Mouse (Mus musculus) bone marrow, adult 2 months (tissue): ENCODE measurements around the gene Mybpc3. TPM values are rescaled to one million over a fixed set of nuclear protein-coding genes. Genes with fewer than 3 reads are reported as not detected.

Experiments used
- H3K27ac ChIP-seq: fragments of 200-500 bp; 2 replicates; pipeline ENCODE4 v1.5.1; 2012; ENCODE audit warnings: low read depth, mild to moderate bottlenecking, control low read depth, inconsistent platforms, low read length; ENCODE audit not compliant: control insufficient read depth, poor library complexity, insufficient read depth
- H3K4me1 ChIP-seq: fragments of 200-500 bp; 2 replicates; pipeline ENCODE4 v1.6.1; 2011; ENCODE audit warnings: low read length; ENCODE audit not compliant: control insufficient read depth, insufficient read depth
- H3K4me3 ChIP-seq: fragments of 200-500 bp; replicated peaks from 2 replicates; pipeline ENCODE3; 2011; ENCODE audit warnings: mild to moderate bottlenecking, low read depth, low read length, control low read depth; ENCODE audit not compliant: control insufficient read depth
- CTCF ChIP-seq: fragments of 200-500 bp; IDR thresholded peaks from 2 replicates; pipeline ENCODE4 v1.5.1; 2011; ENCODE audit warnings: low read length, control low read depth; ENCODE audit not compliant: control insufficient read depth, insufficient read depth
- POLR2A ChIP-seq: fragments of 200-500 bp; IDR thresholded peaks from 2 replicates; pipeline ENCODE4 v1.6.1; 2011; ENCODE audit warnings: low read depth, mild to moderate bottlenecking, control low read depth, low read length, borderline replicate concordance; ENCODE audit not compliant: control insufficient read depth
- WGBS: fragments of 180-500 bp; shearing (Covaris S2); methylation state at CpG from one replicate; pipeline ENCODE4 v1.1.7; 2018; 5-methylcytosine and 5-hydroxymethylcytosine counted together
- polyA plus RNA-seq: library from polyadenylated mRNA; stranded (reverse); fragments of >200 nt; gene quantifications from 2 replicates; pipeline ENCODE4 v1.2.4, GENCODE M21; 2011; ENCODE audit warnings: low replicate concordance; ENCODE audit not compliant: missing spikeins, insufficient read depth, insufficient read length

Gene Mybpc3
- polyA plus RNA-seq, 1 experiment, result 1.1 TPM

GRCm38 (mm10) chr2:91169587-91170322, 51.8 kb downstream of the Mybpc3 start:
- 91% methylated on average over 25 of the region's 25 CpGs for WGBS
- no peak overlapping the region for H3K4me3 ChIP-seq

DNA sequence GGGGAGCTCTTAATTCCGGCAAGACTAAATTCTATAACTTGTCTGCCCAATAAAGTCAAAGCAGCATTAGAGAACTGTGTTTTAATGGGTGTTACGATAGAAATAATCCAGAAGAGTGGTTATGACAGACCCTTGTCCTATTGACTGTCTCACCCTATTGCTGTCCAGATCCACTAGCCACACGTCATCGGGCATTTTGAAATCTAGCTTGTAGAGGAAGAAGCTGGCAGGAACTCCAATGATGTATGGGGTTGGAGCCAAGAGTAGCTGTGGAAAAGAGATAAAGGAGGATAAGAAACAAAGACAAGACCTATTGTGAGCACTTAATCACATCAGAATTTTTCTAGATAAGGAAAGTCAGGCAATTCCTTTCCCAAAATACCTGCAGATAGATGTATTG, 57.5 kb downstream of the Mybpc3 start:
- H3K4me3 ChIP-seq, result no peak overlapping the region
- no peak overlapping the region for H3K27ac ChIP-seq
- WGBS, result 69% methylated on average over 4 of the region's 4 CpGs

More at GRCm38 (mm10) chr2:91169587-91170322, 51.8 kb downstream of the Mybpc3 start:
- H3K27ac ChIP-seq, result no peak overlapping the region
- TF ChIP-seq POLR2A (no peak), CTCF (no peak)
- H3K4me1 ChIP-seq, result no peaks in the 10 kb centered on the region

DNA sequence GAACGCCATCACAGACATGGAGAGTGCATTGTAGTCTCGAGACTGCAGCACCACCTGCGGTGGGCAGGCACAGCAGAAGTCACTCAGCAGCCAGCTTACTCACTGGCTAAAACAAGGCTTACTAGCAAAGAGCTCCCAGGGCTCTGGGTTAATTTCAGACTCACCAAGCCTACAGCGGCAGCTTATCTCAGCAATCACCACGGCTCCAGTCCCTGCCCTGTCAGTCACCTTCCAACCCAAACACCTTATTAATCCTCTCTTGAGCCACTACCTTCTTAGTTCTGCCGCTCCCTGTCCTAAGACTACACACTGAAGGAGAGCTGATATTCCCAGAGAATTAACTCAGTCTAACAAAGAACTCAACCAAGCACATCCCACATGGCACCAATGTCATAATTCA, 58.3 kb downstream of the Mybpc3 start:
- Histone ChIP-seq H3K27ac (no peak overlapping the region), H3K4me1 (no peaks in the 10 kb centered on the region), H3K4me3 (no peak overlapping the region)
- WGBS, result 92% methylated on average over 6 of the region's 6 CpGs
- TF ChIP-seq CTCF (no peak), POLR2A (no peak)

More for the DNA sequence above, 57.5 kb downstream of the Mybpc3 start:
- no peaks in the 10 kb centered on the region for H3K4me1 ChIP-seq
- TF ChIP-seq POLR2A (no peak), CTCF (no peak)

DNA sequence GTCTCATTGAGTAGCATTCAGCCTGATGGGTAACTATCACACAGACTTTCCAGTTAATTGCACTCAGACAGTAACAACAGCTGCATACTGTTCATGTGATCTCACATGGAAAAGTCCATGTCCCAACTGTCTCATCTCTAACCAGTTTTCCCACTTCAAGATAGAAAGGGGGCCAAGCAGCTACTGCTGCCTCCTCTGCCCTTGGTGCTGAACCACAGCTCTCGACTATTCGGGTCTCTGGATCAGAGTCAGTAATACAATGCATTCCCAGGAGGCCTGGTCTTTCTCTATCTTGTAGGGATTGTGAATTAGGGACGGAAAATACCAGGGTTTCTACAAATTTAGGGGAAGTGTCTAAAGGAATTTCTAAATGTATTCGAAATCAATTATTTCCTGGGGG, 61.9 kb downstream of the Mybpc3 start:
- 82% methylated on average over 4 of the region's 4 CpGs for WGBS
- Histone ChIP-seq H3K4me1 (peaks cover 5% of the 10 kb centered on the region; the same call in 1 of the 2 replicates), H3K27ac (no peak overlapping the region), H3K4me3 (no peak overlapping the region)
- TF ChIP-seq POLR2A, result no peak
- TF ChIP-seq CTCF, result no peak

DNA sequence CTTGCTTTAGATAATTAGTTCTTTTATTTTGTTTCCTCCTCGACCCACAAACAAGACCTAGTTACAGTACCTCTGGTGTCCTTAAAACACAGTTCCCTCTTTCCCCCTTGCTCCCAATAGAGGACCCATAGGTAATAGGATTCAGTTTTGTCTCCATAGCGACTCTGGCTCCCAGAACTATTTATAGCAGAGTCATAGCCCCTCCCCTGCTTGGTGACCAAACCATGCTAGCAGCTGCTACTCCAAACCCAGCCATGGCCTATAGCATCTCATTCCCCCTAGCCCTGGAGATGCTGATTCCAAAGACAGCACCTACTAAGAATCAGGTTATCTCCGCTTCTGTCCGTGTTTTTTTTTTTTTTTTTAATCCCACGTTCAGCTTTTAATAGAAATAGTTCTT, 62.8 kb downstream of the Mybpc3 start:
- Histone ChIP-seq H3K4me3 (no peak overlapping the region), H3K27ac (no peak overlapping the region), H3K4me1 (peaks cover 5% of the 10 kb centered on the region; the same call in 1 of the 2 replicates)
- WGBS, result 64% methylated on average over 5 of the region's 5 CpGs
- TF ChIP-seq POLR2A (no peak), CTCF (no peak)

DNA sequence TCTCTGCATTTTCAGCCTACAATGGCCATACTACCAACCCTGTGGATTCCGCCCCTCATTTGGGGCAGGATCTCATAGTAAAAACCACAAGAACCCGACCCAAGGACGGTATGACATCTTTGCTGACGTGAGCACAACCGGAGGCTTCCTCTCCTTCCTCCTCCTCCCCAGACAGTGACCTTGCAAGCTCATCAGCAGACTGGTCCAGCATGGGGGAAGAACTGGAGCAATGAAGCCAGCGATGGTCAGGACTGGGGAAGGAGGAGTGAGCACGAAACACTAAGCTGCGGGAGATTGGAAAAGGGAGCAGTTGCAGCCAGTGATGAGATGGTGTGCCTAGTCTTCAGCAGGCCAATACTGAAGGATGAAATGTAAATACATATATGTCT, 64.1 kb downstream of the Mybpc3 start:
- Histone ChIP-seq H3K4me3 (peak overlapping the region; percentile 78), H3K27ac (no peak overlapping the region), H3K4me1 (peaks cover 5% of the 10 kb centered on the region; the same call in 1 of the 2 replicates)
- TF ChIP-seq POLR2A (no peak), CTCF (no peak; the same call in 1 of the 2 replicates)
- 2% methylated on average over 8 of the region's 8 CpGs for WGBS

- Histone ChIP-seq H3K4me1 (peaks cover 5% of the 10 kb centered on the region; the same call in 1 of the 2 replicates), H3K27ac (peak overlapping the region; percentile 90), H3K4me3 (peak overlapping the region; percentile 78)
- peak; percentile 42; the same call in 1 of the 2 replicates for TF ChIP-seq POLR2A
- TF ChIP-seq CTCF, result no peak
- under 1% methylated on average over 81 of the region's 81 CpGs for WGBS
Observed at GRCm38 (mm10) chr2:91182405-91183147, 64.6 kb downstream of the Mybpc3 start.

- peak overlapping the region; percentile 90 for H3K27ac ChIP-seq
- H3K4me3 ChIP-seq, result peak overlapping the region; percentile 78
- WGBS, result 0% methylated on average over 9 of the region's 9 CpGs
- no peak for TF ChIP-seq POLR2A
- TF ChIP-seq CTCF, result no peak
- H3K4me1 ChIP-seq, result peaks cover 5% of the 10 kb centered on the region; the same call in 1 of the 2 replicates
Observed at GRCm38 (mm10) chr2:91183148-91183513, 65.2 kb downstream of the Mybpc3 start.
